Mouse (Mus musculus) monocyte, adult 59 days (primary cell): ENCODE measurements around the gene Srsf11. TPM values are rescaled to one million over a fixed set of nuclear protein-coding genes. Genes with fewer than 3 reads are reported as not detected.

Experiments used
- total RNA-seq, 2 experiments: library from RNA; stranded (reverse); gene quantifications; one replicate each; pipeline ENCODE4 v1.2.4; 2023

Srsf11 gene
- 100 to 1,000 TPM; 276 to 301 TPM for total RNA-seq

DNA sequence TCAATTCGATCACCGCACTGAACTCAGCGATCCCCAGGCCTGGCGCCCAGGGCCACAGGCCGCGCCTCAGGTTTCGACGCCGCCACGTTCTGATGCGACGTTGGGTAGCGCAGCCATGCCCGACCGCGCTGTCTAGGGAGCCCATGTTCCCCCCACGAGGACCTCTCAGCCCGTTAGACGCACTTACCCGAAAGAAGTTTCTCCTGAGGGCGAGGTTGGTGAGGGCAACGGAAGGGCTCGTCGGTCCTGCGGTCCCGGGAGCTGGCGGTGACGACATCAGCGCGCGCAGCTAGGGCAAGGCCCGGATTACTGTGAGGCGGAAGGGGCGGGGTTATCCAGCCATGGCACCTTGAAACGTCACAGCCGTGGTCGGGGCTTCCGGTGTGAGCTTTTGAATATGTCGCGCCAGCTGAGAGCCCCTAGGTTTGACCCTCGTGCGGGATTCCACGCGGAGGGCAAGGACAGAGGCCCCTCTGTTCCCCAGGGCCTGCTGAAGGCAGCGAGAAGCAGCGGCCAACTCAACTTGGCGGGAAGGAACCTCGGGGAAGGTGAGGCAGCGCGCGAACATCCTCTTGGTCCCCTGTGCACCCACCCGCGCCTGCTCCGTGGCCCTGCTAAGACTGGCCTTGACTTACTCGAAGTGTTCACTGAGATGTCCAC is at the start of gene Srsf11, which contains the start of gene Lrrc40:
Gene Srsf11 (minus strand): TSS at position 311 of the 660 bp plus-strand sequence.
Gene Lrrc40 (plus strand): TSS at position 334 of the 660 bp plus-strand sequence.

Other genes starting within 250 kb of the Srsf11 start
- not detected for gene Cth, start 111.6 kb downstream of the Srsf11 start, total RNA-seq
- 10 to 100 TPM; 57.5 to 64.7 TPM for gene Ankrd13c, start 89.4 kb downstream of the Srsf11 start, total RNA-seq
- 10 to 100 TPM; 14.8 to 15.5 TPM for gene Lrrc40, start within 50 bp of the Srsf11 start, total RNA-seq